Mouse (Mus musculus) brain, embryonic 14.5 days (tissue): ENCODE results near the gene Cd59a.

Source experiments
- CTCF ChIP-seq: fragments of 200-500 bp; IDR thresholded peaks from 2 replicates; pipeline ENCODE4 v1.5.1; 2012; ENCODE audit warnings: inconsistent platforms, mild to moderate bottlenecking, moderate library complexity, borderline replicate concordance; ENCODE audit not compliant: insufficient read depth, insufficient read length; ENCODE audit errors: extremely low read depth
- POLR2A ChIP-seq: fragments of 200-500 bp; IDR thresholded peaks from 2 replicates; pipeline ENCODE4 v1.6.1; 2012; ENCODE audit warnings: mild to moderate bottlenecking, inconsistent platforms, borderline replicate concordance; ENCODE audit not compliant: poor library complexity, insufficient read depth, insufficient read length, severe bottlenecking; ENCODE audit errors: extremely low read depth

DNA sequence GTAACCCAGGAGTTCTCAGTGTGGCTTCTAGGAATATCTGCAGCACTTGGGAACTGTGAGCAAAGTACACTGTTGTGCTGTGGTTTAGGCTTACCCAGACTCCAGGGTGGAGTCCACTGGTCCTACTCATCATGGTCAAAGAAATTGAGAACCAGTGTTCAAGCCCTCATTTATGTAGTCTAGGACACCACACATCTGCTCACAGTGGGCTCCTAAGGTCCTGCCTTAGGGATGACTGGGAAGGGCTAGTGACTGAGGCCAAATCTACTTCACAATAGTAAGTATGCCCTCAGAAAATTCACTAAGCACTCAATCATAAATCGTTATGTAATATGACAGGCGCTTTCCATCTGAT lies 3.6 kb downstream of the Cd59a start:
- TF ChIP-seq POLR2A = no peak
- TF ChIP-seq CTCF = no peak
